Mouse (Mus musculus): Measurements from ENCODE around the gene Arhgap32. TPM values are rescaled to one million over a fixed set of nuclear protein-coding genes. Genes with fewer than 3 reads are reported as not detected.

Gene Arhgap32
- total and polyA plus RNA-seq, 3 experiments: 0.06 to 0.15 TPM; not detected in 1

DNA sequence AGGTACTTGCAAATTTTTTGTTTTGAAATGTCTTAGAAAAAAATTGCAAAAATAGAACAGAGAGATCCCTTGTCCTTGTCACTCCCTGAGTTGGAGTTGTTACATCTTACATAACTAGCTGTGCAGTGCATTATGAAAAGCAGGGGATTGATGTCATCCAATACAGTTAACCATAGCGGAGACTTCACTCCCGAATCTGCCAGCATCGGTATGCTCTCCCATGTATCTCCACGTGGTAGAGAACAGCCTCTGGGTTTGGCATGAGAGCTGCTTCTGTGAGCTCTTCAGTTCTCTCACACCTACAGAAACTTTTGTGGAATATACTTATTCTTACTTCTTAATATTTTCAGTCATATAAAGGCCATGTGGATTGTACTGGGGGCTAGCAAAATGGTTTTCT lies 106.2 kb downstream of the Arhgap32 start:
- Histone ChIP-seq H3K27me3 (ENCODE audit: control insufficient read depth in 1 of 2, insufficient read depth in 2 of 2, low read length in 2 of 2) (no peaks in the 10 kb centered on the region; a peak in 1 of 4 replicates), H3K4me3 (ENCODE audit: control insufficient read depth in 1 of 2, insufficient read depth in 1 of 2, low read depth in 2 of 2, low read length in 2 of 2) (no peak overlapping the region), H3K9me3 (replicated peaks; ENCODE audit: insufficient read depth, low read length) (no peaks in the 10 kb centered on the region), H3K9ac (ENCODE audit: control insufficient read depth, low read depth, low read length, poor library complexity, severe bottlenecking) (no peak overlapping the region), H3K36me3 (ENCODE audit: control insufficient read depth in 1 of 2, insufficient read depth in 2 of 2, low read length in 2 of 2) (no peaks in the 10 kb centered on the region; a peak in 1 of 4 replicates), H3K79me2 (ENCODE audit: control insufficient read depth, insufficient read depth, low read length, poor library complexity) (no peaks in the 10 kb centered on the region), H3K4me1 (ENCODE audit: control insufficient read depth in 1 of 2, insufficient read depth in 2 of 2, low read length in 2 of 2) (no peaks in the 10 kb centered on the region), H3K27ac (ENCODE audit: control insufficient read depth, low read depth, low read length) (no peak overlapping the region)
- TF ChIP-seq POLR2AphosphoS5 (IDR thresholded peaks at IDR 0.05; ENCODE audit: borderline replicate concordance, low read depth, low read length): no peak
- TF ChIP-seq MAFK (IDR thresholded peaks at IDR 0.05; ENCODE audit: borderline replicate concordance, low read depth, low read length): no peak
- no peak for DNase-seq (ENCODE audit: low read depth, low spot score)

GRCm38 (mm10) chr9:32223739-32224529 lies 108.0 kb downstream of the Arhgap32 start:
- no peak overlapping the region for H3K4me3 ChIP-seq (ENCODE audit: control insufficient read depth in 1 of 2, insufficient read depth in 1 of 2, low read depth in 2 of 2, low read length in 2 of 2)
- peaks cover 0 to 2% of the 10 kb centered on the region in 2 experiments; a peak in 1 of 4 replicates for H3K27me3 ChIP-seq (ENCODE audit: control insufficient read depth in 1 of 2, insufficient read depth in 2 of 2, low read length in 2 of 2)
- no peak overlapping the region for H3K9ac ChIP-seq (ENCODE audit: control insufficient read depth, low read depth, low read length, poor library complexity, severe bottlenecking)
- H3K79me2 ChIP-seq (ENCODE audit: control insufficient read depth, insufficient read depth, low read length, poor library complexity): no peaks in the 10 kb centered on the region
- H3K27ac ChIP-seq (ENCODE audit: control insufficient read depth, low read depth, low read length): no peak overlapping the region
- H3K9me3 ChIP-seq (replicated peaks; ENCODE audit: insufficient read depth, low read length): no peaks in the 10 kb centered on the region
- H3K36me3 ChIP-seq (ENCODE audit: control insufficient read depth in 1 of 2, insufficient read depth in 2 of 2, low read length in 2 of 2): no peaks in the 10 kb centered on the region; a peak in 1 of 4 replicates
- no peaks in the 10 kb centered on the region for H3K4me1 ChIP-seq (ENCODE audit: control insufficient read depth in 1 of 2, insufficient read depth in 2 of 2, low read length in 2 of 2)
- TF ChIP-seq RCOR1 (IDR thresholded peaks at IDR 0.05; ENCODE audit: low read depth, low read length) (no peak), MXI1 (IDR thresholded peaks at IDR 0.05; ENCODE audit: low read depth, low read length) (no peak), POLR2AphosphoS2 (IDR thresholded peaks at IDR 0.05; ENCODE audit: low read length) (no peak), UBTF (IDR thresholded peaks at IDR 0.05; ENCODE audit: borderline replicate concordance, insufficient read depth, low read depth, low read length) (no peak), USF2 (IDR thresholded peaks at IDR 0.05; ENCODE audit: borderline replicate concordance in 1 of 2, insufficient read depth in 1 of 2, low read depth in 1 of 2, low read length in 2 of 2) (no peak), E2F4 (IDR thresholded peaks at IDR 0.05; ENCODE audit: borderline replicate concordance, low read depth, low read length) (no peak), SMC3 (IDR thresholded peaks at IDR 0.05; ENCODE audit: low read depth, low read length) (no peak), GATA1 (IDR thresholded peaks at IDR 0.05; ENCODE audit: low read depth, low read length) (no peak), TBP (IDR thresholded peaks at IDR 0.05; ENCODE audit: low read depth, low read length) (no peak), SIN3A (IDR thresholded peaks at IDR 0.05; ENCODE audit: low read length) (no peak), CTCF (IDR thresholded peaks at IDR 0.05 in 2 of 3, conservative IDR thresholded peaks at IDR 0.05 in 1 of 3; ENCODE audit: control insufficient read depth in 1 of 3, insufficient read depth in 1 of 3, low read depth in 2 of 3, low read length in 3 of 3, poor library complexity in 1 of 3, severe bottlenecking in 1 of 3) (no peak), CHD1 (IDR thresholded peaks at IDR 0.05; ENCODE audit: low read depth, low read length) (no peak), MEF2A (IDR thresholded peaks at IDR 0.05; ENCODE audit: extremely low read depth, insufficient replicate concordance, low read depth, low read length, poor library complexity, severe bottlenecking) (no peak), EP300 (IDR thresholded peaks at IDR 0.05; ENCODE audit: low read depth in 1 of 2, low read length in 2 of 2) (no peak), KAT2A (conservative IDR thresholded peaks at IDR 0.05; ENCODE audit: low read depth, low read length) (no peak), MAZ (IDR thresholded peaks at IDR 0.05; ENCODE audit: low read depth, low read length) (no peak), GABPA (IDR thresholded peaks at IDR 0.05; ENCODE audit: low read depth, low read length) (no peak), USF1 (IDR thresholded peaks at IDR 0.05; ENCODE audit: low read depth, low read length) (no peak), NELFE (IDR thresholded peaks at IDR 0.05; ENCODE audit: low read depth, low read length) (no peak)
- no peak for DNase-seq (ENCODE audit: low read depth, low spot score)
